Mouse (Mus musculus): ENCODE data around the gene Unc5b.

The Unc5b gene

DNA sequence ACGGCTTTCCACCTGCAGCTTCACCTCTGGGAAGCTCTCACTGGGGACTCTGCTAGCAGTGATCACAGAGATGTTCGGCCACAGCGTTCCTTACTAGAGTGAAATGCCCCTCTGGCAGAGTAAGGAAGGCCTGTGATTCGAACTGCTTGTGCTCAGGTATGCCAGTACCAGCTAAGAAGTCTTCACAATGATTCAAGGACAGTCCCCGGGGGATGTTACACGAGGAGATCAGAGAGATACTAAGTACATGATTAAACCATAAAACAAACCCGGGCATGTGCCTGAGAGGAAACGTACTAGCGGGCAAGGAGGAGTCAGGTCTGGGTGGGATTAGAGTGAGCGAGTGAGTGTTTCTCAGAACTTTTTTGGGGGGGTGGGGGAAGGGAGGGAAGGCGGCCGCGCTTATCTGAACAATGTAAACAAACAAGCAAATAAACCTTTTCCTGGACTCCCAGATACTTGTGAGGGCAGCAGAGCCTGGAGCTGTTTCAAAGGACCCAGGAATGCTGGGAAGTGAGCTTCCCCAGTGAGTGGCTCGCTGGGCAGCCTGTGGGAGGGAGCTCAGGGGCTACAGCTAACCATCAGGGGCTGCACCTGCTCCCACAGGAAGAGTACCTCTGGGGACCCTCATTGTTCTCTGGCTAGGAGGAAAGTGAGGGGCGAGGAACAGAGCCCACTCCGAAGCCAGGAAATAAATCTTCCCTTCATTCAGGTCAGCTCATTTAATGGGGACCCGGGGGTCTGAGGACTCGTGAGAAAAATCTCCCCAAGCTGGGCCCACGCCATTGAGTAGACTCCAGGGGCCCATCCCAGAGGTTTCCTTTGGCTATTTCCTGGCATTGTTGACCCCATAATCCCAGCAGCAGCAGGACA, 30.9 kb downstream of the Unc5b start:
- DNase-seq (ENCODE audit: low spot score in 2 of 2), result no peak

GRCm38 (mm10) chr10:60797682-60798422, 33.5 kb downstream of the Unc5b start:
- no peak for DNase-seq (ENCODE audit: low spot score in 2 of 2)

GRCm38 (mm10) chr10:60796474-60796873, 34.9 kb downstream of the Unc5b start:
- no peak for DNase-seq (ENCODE audit: low spot score in 2 of 2)

GRCm38 (mm10) chr10:60796028-60796427, 35.4 kb downstream of the Unc5b start:
- no peak for DNase-seq (ENCODE audit: low spot score in 2 of 2)

- no peak for DNase-seq (ENCODE audit: low spot score in 2 of 2)
Observed at GRCm38 (mm10) chr10:60794792-60795191, 36.6 kb downstream of the Unc5b start.

- peak; percentile 10 to 16 for DNase-seq (ENCODE audit: low spot score in 2 of 2)
Observed at GRCm38 (mm10) chr10:60794374-60794773, 37.0 kb downstream of the Unc5b start.

- DNase-seq (ENCODE audit: low spot score in 2 of 2), result no peak
Observed at GRCm38 (mm10) chr10:60792841-60793240, 38.5 kb downstream of the Unc5b start.

- DNase-seq (ENCODE audit: low spot score in 2 of 2), result no peak
Observed at GRCm38 (mm10) chr10:60792365-60792764, 39.0 kb downstream of the Unc5b start.

DNA sequence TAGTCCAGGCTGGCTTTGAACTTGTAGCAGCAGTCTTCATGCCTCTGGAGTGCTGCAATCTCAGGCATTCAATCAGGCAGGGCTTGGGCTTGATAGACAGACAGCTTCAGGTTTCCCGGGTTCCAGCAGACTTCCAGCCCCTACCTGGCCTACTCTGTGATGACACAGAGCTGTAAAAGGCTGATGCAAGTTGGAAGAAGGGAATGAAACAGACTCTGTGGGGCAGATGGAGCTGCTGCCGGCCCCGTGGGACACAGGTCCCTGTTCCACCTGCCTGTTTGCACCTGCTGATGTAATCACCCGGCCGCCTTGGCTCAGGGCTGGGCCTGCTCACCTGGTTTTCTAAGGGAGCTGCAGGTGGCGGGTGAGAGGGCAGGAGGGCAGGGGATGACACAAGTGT, 40.5 kb downstream of the Unc5b start:
- DNase-seq (ENCODE audit: low spot score in 2 of 2), result no peak

GRCm38 (mm10) chr10:60787303-60788074, 43.9 kb downstream of the Unc5b start:
- no peak for DNase-seq (ENCODE audit: low spot score in 2 of 2)

DNA sequence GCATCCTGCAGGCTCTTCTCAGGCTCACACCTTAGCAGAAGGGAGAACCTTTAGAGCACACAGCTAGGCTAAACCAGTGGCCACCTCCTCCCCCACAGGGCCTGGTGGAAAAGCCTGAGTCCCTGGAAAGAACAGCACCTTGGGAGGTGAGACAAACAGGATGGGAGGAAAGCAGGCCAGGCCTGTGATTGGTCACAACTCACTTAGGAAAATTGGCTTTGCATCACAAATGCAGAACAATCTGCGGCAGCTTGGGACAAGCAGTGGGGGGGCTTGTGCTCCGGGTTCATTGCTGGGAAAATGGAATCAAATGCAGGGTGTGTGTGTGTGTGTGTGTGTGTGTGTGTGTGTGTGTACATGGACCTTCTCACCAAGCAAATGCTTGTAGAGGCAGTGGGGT, 47.8 kb downstream of the Unc5b start:
- DNase-seq (ENCODE audit: low spot score in 2 of 2), result no peak

GRCm38 (mm10) chr10:60779628-60780027, 51.8 kb downstream of the Unc5b start:
- peak; percentile 72 to 74 for DNase-seq (ENCODE audit: low spot score in 2 of 2)

- DNase-seq (ENCODE audit: low spot score in 2 of 2), result peak; percentile 25 to 36
Observed at GRCm38 (mm10) chr10:60778542-60778941, 52.8 kb downstream of the Unc5b start.

- no peak for DNase-seq (ENCODE audit: low spot score in 2 of 2)
Observed at GRCm38 (mm10) chr10:60775473-60775872, 55.9 kb downstream of the Unc5b start.

DNA sequence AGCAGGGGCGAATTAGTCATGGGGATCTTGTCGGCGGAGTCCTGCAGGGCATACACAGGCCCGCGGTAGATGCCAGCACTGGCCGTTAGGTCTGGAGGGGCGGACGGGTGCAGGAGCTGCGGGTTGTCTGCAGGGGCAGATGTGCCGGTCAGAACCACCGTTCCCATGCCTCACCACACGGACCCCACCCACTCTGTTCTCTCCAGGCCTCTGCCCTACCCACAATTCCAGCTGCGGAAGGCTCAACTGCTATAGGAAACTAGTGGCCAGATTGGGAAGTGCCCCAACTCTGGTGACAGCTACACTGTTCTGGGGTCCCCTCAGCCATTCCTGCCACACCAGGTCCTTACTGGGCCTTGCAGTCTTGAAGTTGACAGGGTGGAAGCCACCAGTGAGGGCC, 56.8 kb downstream of the Unc5b start:
- no peak for DNase-seq (ENCODE audit: low spot score in 2 of 2)

DNA sequence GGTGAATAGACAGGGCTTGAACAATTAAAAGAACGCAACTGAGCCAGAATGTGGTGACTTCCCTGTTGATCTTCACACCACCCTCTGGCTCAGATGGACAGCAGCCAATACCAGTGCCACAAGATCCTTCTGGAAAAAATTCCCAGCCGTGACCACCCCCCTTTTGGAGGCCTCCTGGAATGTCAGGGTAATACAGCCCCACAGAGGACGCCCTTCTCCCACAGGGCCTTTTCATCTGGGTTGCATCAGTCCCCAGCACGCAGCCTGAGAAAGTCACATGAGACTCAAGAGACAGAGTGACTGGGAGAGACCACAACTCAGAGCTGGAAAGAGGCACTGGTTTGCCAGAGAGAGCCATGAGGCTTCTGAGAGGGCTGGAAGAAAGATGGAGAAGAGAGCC, 60.5 kb downstream of the Unc5b start:
- DNase-seq (ENCODE audit: low spot score in 2 of 2), result no peak

GRCm38 (mm10) chr10:60768614-60769013, 62.8 kb downstream of the Unc5b start:
- DNase-seq (ENCODE audit: low spot score in 2 of 2), result no peak

GRCm38 (mm10) chr10:60767400-60767799, 64.0 kb downstream of the Unc5b start:
- DNase-seq (ENCODE audit: low spot score in 2 of 2), result no peak

- DNase-seq (ENCODE audit: low spot score in 2 of 2), result no peak
Observed at GRCm38 (mm10) chr10:60762126-60762525, 69.3 kb downstream of the Unc5b start.

- peak; percentile 93 to 95 for DNase-seq (ENCODE audit: low spot score in 2 of 2)
Observed at GRCm38 (mm10) chr10:60760377-60760776, 71.0 kb downstream of the Unc5b start.

- DNase-seq (ENCODE audit: low spot score in 2 of 2), result peak; percentile 73 to 79
Observed at GRCm38 (mm10) chr10:60756992-60757391, 74.4 kb downstream of the Unc5b start.

DNA sequence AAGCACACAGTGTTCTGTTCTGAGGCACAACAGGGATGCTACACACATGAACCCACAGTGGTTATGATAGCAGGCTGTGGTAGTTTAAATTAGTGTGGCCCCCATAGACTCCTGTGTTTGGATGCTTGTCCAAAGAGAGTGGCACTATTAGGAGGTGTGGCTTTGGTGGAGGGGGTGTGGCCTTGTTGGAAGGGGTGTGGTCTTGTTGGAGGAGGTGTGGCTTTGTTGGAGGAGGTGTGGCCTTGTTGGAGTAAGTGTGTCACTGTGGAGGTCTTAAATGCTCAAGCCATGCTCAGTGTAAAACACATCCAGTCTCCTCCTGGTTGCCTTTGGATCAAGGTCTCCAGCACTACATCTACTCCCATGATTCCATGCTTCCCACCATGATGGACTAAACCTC, 75.2 kb downstream of the Unc5b start:
- DNase-seq (ENCODE audit: low spot score in 2 of 2), result no peak
